ENCODE assay signal across 28 mouse cellular contexts in the genomic region with DNA sequence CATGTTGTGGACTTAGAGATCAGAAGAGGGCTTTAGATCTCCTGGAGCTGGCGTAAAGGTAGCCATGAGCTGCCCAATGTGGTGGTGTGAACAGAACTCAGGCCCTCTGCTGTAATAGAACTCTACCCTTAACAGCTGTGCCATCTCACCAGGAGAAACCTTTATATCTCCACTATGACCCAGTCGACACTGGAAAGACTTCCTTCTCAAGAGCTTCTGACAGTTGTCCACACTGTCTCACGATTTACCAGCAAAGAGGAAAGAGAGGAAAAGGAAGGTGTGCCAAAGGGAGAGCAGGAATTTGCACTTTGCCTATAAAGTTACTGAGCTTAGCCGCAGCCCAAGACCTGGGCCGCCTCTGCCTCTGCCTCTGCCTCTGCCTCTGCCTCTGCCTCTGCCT. TPM values are rescaled to one million over a fixed set of nuclear protein-coding genes. Genes with fewer than 3 reads are reported as not detected.
DNase-seq lines count a peak whose midpoint lies in the region; ATAC-seq and TF ChIP-seq lines count a peak whose summit lies in the region.
"Had no signal": no experiment of that assay in that cellular context is flagged by ENCODE, and none has a peak within 500 bp of the region (broad histone marks: within the 10 kb centered on the region; RNA-seq: fewer than 3 reads in every experiment).

No protein-coding gene starts in this region.

- 94% methylated on average over 4 of the region's 5 CpGs for WGBS in forebrain, embryonic 16.5 days

- intact Hi-C loops in heart, postnatal 10 days (cut with DNase I): no loop called here
- intact Hi-C loops in left cerebral cortex, postnatal 4 days (cut with DNase I): loop anchor here (10.0 kb wide), 1 partner anchor 67 kb away; no protein-coding TSS in a partner anchor

- TF ChIP-seq POLR2A in MEL (IDR thresholded peaks at IDR 0.05; ENCODE audit: control insufficient read depth in 1 of 2, insufficient read depth in 1 of 2, low read depth in 1 of 2, low read length in 2 of 2, poor library complexity in 1 of 2): no peak

- peak; percentile 58 for DNase-seq in heart, adult 11 months
- DNase-seq in heart, postnatal 10 days: no peak
- peak; percentile 25 for DNase-seq in 416B (ENCODE audit: low read depth)
- DNase-seq in MEL (ENCODE audit: low read depth, low spot score): peak; percentile 56
- DNase-seq in left cerebral cortex, postnatal 4 days: no peak
- DNase-seq: adrenal gland, adult 2 months; adrenal gland, postnatal 10 days; adrenal gland, postnatal 25 days; cerebellum, adult 11 months; cerebellum, adult 18-20 months; cerebellum, adult 8-10 months; cerebellum, adult 9-11 months; cerebellum, postnatal 14 days; cerebellum, postnatal 36 days; embryo, embryonic 11 days; forebrain, postnatal 0 days had no signal

- TF ChIP-seq CTCF in MEL (IDR thresholded peaks at IDR 0.05 in 2 of 3, conservative IDR thresholded peaks at IDR 0.05 in 1 of 3; ENCODE audit: control insufficient read depth in 1 of 3, insufficient read depth in 1 of 3, low read depth in 2 of 3, low read length in 3 of 3, poor library complexity in 1 of 3, severe bottlenecking in 1 of 3): no peak

- peaks cover 30% of the 10 kb centered on the region for H3K27me3 ChIP-seq in megakaryocyte, embryonic 14.5 days (replicated peaks)
- no peaks in the 10 kb centered on the region for H3K27me3 ChIP-seq in MEL (ENCODE audit: control insufficient read depth in 1 of 2, insufficient read depth in 2 of 2, low read length in 2 of 2)
- H3K27me3 ChIP-seq in forebrain, embryonic 16.5 days (replicated peaks; ENCODE audit: control insufficient read depth, insufficient read depth, low read length): no peaks in the 10 kb centered on the region
- H3K27me3 ChIP-seq: CH12.LX; embryonic facial prominence, embryonic 13.5 days; embryonic facial prominence, embryonic 15.5 days had no signal

- no peaks in the 10 kb centered on the region for H3K36me3 ChIP-seq in megakaryocyte, embryonic 14.5 days (replicated peaks; ENCODE audit: low read length)
- H3K36me3 ChIP-seq in MEL (ENCODE audit: control insufficient read depth in 1 of 2, insufficient read depth in 2 of 2, low read length in 2 of 2): peaks cover 0 to 7% of the 10 kb centered on the region in 2 experiments; a peak in 2 of 4 replicates
- H3K36me3 ChIP-seq in forebrain, embryonic 16.5 days (ENCODE audit: control insufficient read depth, insufficient read depth): no peaks in the 10 kb centered on the region
- H3K36me3 ChIP-seq: embryonic facial prominence, embryonic 13.5 days; embryonic facial prominence, embryonic 15.5 days; forebrain, embryonic 10.5 days; forebrain, embryonic 12.5 days; G1E had no signal

- H3K4me3 ChIP-seq in megakaryocyte, embryonic 14.5 days (replicated peaks): peak overlapping the region; percentile 9
- H3K4me3 ChIP-seq in MEL (ENCODE audit: control insufficient read depth in 1 of 2, insufficient read depth in 1 of 2, low read depth in 2 of 2, low read length in 2 of 2): peak overlapping the region; percentile 46 to 48; a peak in 3 of 4 replicates
- no peak overlapping the region for H3K4me3 ChIP-seq in forebrain, embryonic 16.5 days (replicated peaks; ENCODE audit: low read length)
- H3K4me3 ChIP-seq: embryonic facial prominence, embryonic 13.5 days; embryonic facial prominence, embryonic 15.5 days; erythroblast, embryonic 14.5 days; forebrain, embryonic 10.5 days; forebrain, embryonic 12.5 days had no signal

- ATAC-seq in megakaryocyte, adult 5-6 weeks (ENCODE audit: poor library complexity, severe bottlenecking): no peak
- no peak for ATAC-seq in forebrain, embryonic 16.5 days
- ATAC-seq: forebrain, embryonic 14.5 days; forebrain, postnatal 0 days had no signal

- no peaks in the 10 kb centered on the region for H3K9me3 ChIP-seq in megakaryocyte, embryonic 14.5 days
- H3K9me3 ChIP-seq in MEL (replicated peaks; ENCODE audit: insufficient read depth, low read length): no peaks in the 10 kb centered on the region
- no peaks in the 10 kb centered on the region for H3K9me3 ChIP-seq in forebrain, embryonic 16.5 days (ENCODE audit: control insufficient read depth, low read length)
- H3K9me3 ChIP-seq: embryonic facial prominence, embryonic 13.5 days; embryonic facial prominence, embryonic 15.5 days; forebrain, embryonic 10.5 days; forebrain, embryonic 12.5 days; G1E had no signal

- no peak for TF ChIP-seq RAD21 in MEL (IDR thresholded peaks at IDR 0.05; ENCODE audit: low read depth, low read length)

- peak overlapping the region; percentile 62 for H3K27ac ChIP-seq in MEL (ENCODE audit: control insufficient read depth, low read depth, low read length)
- H3K27ac ChIP-seq in forebrain, embryonic 16.5 days (ENCODE audit: low read length): no peak overlapping the region
- H3K27ac ChIP-seq: embryonic facial prominence, embryonic 13.5 days; embryonic facial prominence, embryonic 15.5 days; forebrain, embryonic 10.5 days; forebrain, embryonic 12.5 days had no signal

- no peaks in the 10 kb centered on the region for H3K79me2 ChIP-seq in MEL (ENCODE audit: control insufficient read depth, insufficient read depth, low read length, poor library complexity)

- no peak for TF ChIP-seq EP300 in MEL (IDR thresholded peaks at IDR 0.05; ENCODE audit: low read depth in 1 of 2, low read length in 2 of 2)

- peak overlapping the region; percentile 70 for H3K9ac ChIP-seq in MEL (ENCODE audit: control insufficient read depth, low read depth, low read length, poor library complexity, severe bottlenecking)
- H3K9ac ChIP-seq in forebrain, embryonic 16.5 days (replicated peaks; ENCODE audit: low read depth, low read length): no peak overlapping the region
- H3K9ac ChIP-seq: embryonic facial prominence, embryonic 13.5 days; embryonic facial prominence, embryonic 15.5 days; forebrain, embryonic 12.5 days; forebrain, postnatal 0 days had no signal

- H3K4me1 ChIP-seq in megakaryocyte, embryonic 14.5 days: peaks cover 42% of the 10 kb centered on the region
- H3K4me1 ChIP-seq in MEL (ENCODE audit: control insufficient read depth in 1 of 2, insufficient read depth in 2 of 2, low read length in 2 of 2): peaks cover 0 to 21% of the 10 kb centered on the region in 2 experiments; a peak in 3 of 4 replicates
- H3K4me1 ChIP-seq in forebrain, embryonic 16.5 days (replicated peaks; ENCODE audit: control insufficient read depth, insufficient read depth, low read length): peaks cover 10% of the 10 kb centered on the region

- H3K4me2 ChIP-seq in forebrain, embryonic 16.5 days (ENCODE audit: low read length): no peak overlapping the region
- H3K4me2 ChIP-seq: embryonic facial prominence, embryonic 13.5 days; embryonic facial prominence, embryonic 15.5 days; forebrain, embryonic 12.5 days had no signal

TF ChIP-seq in MEL, 35 proteins besides CTCF, POLR2A, EP300 and RAD21 (continues in another document):
- TF ChIP-seq RCOR1 (IDR thresholded peaks at IDR 0.05; ENCODE audit: low read depth, low read length): no peak
- TF ChIP-seq CHD2 (IDR thresholded peaks at IDR 0.05; ENCODE audit: low read length): no peak
- TF ChIP-seq TAL1 (IDR thresholded peaks at IDR 0.05; ENCODE audit: low read length): no peak
- no peak for TF ChIP-seq SMC3 (IDR thresholded peaks at IDR 0.05; ENCODE audit: low read depth, low read length)
- TF ChIP-seq MAFK (IDR thresholded peaks at IDR 0.05; ENCODE audit: borderline replicate concordance, low read depth, low read length): no peak
- no peak for TF ChIP-seq ETS1 (IDR thresholded peaks at IDR 0.05; ENCODE audit: low read depth, low read length)

RNA-seq across cellular contexts. Expression of a gene that starts 13.5 kb away (rescaled TPM):
- total RNA-seq in heart, postnatal 10 days (2021): 1 to 10 TPM; 4.1 to 5.7 TPM
- polyA plus RNA-seq in megakaryocyte, embryonic 14.5 days (2012; ENCODE audit: insufficient read depth, low replicate concordance): 5.4 TPM in 1 of 2 replicates, not detected in the other
- 87.1 and 142 TPM in 2 replicates for total RNA-seq in megakaryocyte, adult 5-6 weeks (2015)
- 67.2 and 77.3 TPM in 2 replicates for total RNA-seq in megakaryocyte, adult 5-6 weeks (2017)
- total RNA-seq in MEL (2012; rRNA removed): 8.6 and 13.4 TPM in 2 replicates
- polyA plus RNA-seq in MEL (2012; ENCODE audit: insufficient read depth in 1 of 2, insufficient read length in 2 of 2, low read depth in 1 of 2, low replicate concordance in 2 of 2, missing spikeins in 1 of 2): 1 to 10 TPM in 1 of 2 experiments, not detected in 1; 8.2 TPM
- 1 to 10 TPM in 1 of 2 experiments, under 1 TPM in 1; 0.58 to 1.1 TPM for total RNA-seq in left cerebral cortex, postnatal 4 days (2021)
- 0.27 TPM in 1 of 2 replicates, not detected in the other for polyA plus RNA-seq in forebrain, embryonic 16.5 days (2015; fragmentation: Nextera tagmentation; extraction: Ambion mirVana)
- total RNA-seq: forebrain, postnatal 0 days had no signal
- polyA plus RNA-seq: forebrain, embryonic 14.5 days; forebrain, postnatal 0 days had no signal

RNA-seq across cellular contexts. Expression of a gene that starts 18.9 kb away (rescaled TPM):
- total RNA-seq in heart, postnatal 10 days (2021): not detected
- polyA plus RNA-seq in megakaryocyte, embryonic 14.5 days (2012; ENCODE audit: insufficient read depth, low replicate concordance): 0.23 TPM in 1 of 2 replicates, not detected in the other
- total RNA-seq in megakaryocyte, adult 5-6 weeks (2015): 0.25 and 0.27 TPM in 2 replicates
- total RNA-seq in megakaryocyte, adult 5-6 weeks (2017): not detected in 2 replicates
- total RNA-seq in MEL (2012; rRNA removed): not detected in 2 replicates
- not detected for polyA plus RNA-seq in MEL (2012; ENCODE audit: insufficient read depth in 1 of 2, insufficient read length in 2 of 2, low read depth in 1 of 2, low replicate concordance in 2 of 2, missing spikeins in 1 of 2)
- 10 to 100 TPM; 56.8 to 74.5 TPM for total RNA-seq in left cerebral cortex, postnatal 4 days (2021)
- 91.4 and 100 TPM in 2 replicates for polyA plus RNA-seq in forebrain, embryonic 16.5 days (2015; fragmentation: Nextera tagmentation; extraction: Ambion mirVana)
- total RNA-seq: adrenal gland, adult 2 months; adrenal gland, postnatal 25 days; common myeloid progenitor, adult 5-6 weeks; G1E had no signal
- polyA plus RNA-seq: adrenal gland, adult 2 months; erythroblast, embryonic 14.5 days; G1E had no signal

RNA-seq across cellular contexts. Expression of a gene that starts 22.1 kb away (rescaled TPM):
- 10 to 100 TPM; 36.5 to 36.8 TPM for total RNA-seq in heart, postnatal 10 days (2021)
- polyA plus RNA-seq in megakaryocyte, embryonic 14.5 days (2012; ENCODE audit: insufficient read depth, low replicate concordance): 5.4 and 13.1 TPM in 2 replicates
- total RNA-seq in megakaryocyte, adult 5-6 weeks (2015): 28.8 and 36.1 TPM in 2 replicates
- total RNA-seq in megakaryocyte, adult 5-6 weeks (2017): 19.1 and 27.0 TPM in 2 replicates
- total RNA-seq in MEL (2012; rRNA removed): 31.2 and 38.4 TPM in 2 replicates
- polyA plus RNA-seq in MEL (2012; ENCODE audit: insufficient read depth in 1 of 2, insufficient read length in 2 of 2, low read depth in 1 of 2, low replicate concordance in 2 of 2, missing spikeins in 1 of 2): 10 to 100 TPM in 1 of 2 experiments, not detected in 1; 55.5 TPM
- 10 to 100 TPM; 34.5 to 39.8 TPM for total RNA-seq in left cerebral cortex, postnatal 4 days (2021)
- 47.1 and 47.3 TPM in 2 replicates for polyA plus RNA-seq in forebrain, embryonic 16.5 days (2015; fragmentation: Nextera tagmentation; extraction: Ambion mirVana)

RNA-seq across cellular contexts. Expression of a gene that starts 42.9 kb away (rescaled TPM):
- 10 to 100 TPM; 61.7 to 64.3 TPM for total RNA-seq in heart, postnatal 10 days (2021)
- polyA plus RNA-seq in megakaryocyte, embryonic 14.5 days (2012; ENCODE audit: insufficient read depth, low replicate concordance): 13.1 TPM in 1 of 2 replicates, not detected in the other
- total RNA-seq in megakaryocyte, adult 5-6 weeks (2015): 8.8 and 9.1 TPM in 2 replicates
- 5.5 and 6.6 TPM in 2 replicates for total RNA-seq in megakaryocyte, adult 5-6 weeks (2017)
- total RNA-seq in MEL (2012; rRNA removed): not detected in 2 replicates
- polyA plus RNA-seq in MEL (2012; ENCODE audit: insufficient read depth in 1 of 2, insufficient read length in 2 of 2, low read depth in 1 of 2, low replicate concordance in 2 of 2, missing spikeins in 1 of 2): not detected
- total RNA-seq in left cerebral cortex, postnatal 4 days (2021): 10 to 100 TPM; 19.5 to 19.8 TPM
- 32.4 and 42.0 TPM in 2 replicates for polyA plus RNA-seq in forebrain, embryonic 16.5 days (2015; fragmentation: Nextera tagmentation; extraction: Ambion mirVana)
- total RNA-seq: G1E had no signal
- polyA plus RNA-seq: G1E had no signal

Comparison
In these comparisons a context has a peak if more than half of its experiments do, and no peak if none do; other contexts are left out.
1. DNase-seq: peak in heart, adult 11 months (single experiment), 416B (single experiment) and MEL (single experiment); none in heart, postnatal 10 days (0 of 2) and left cerebral cortex, postnatal 4 days (single experiment).
2. RNA of a gene that starts 18.9 kb away (total RNA-seq): 56.8 to 74.5 TPM in left cerebral cortex, postnatal 4 days; 0.25 to 0.27 TPM in megakaryocyte, adult 5-6 weeks, not detected in heart, postnatal 10 days and not detected in MEL; every median in the first group is over 10 times any median in the second.